Mouse (Mus musculus) layer of hippocampus, postnatal 10 days (tissue): ENCODE measurements around the gene Sf3a3. TPM values are rescaled to one million over a fixed set of nuclear protein-coding genes. Genes with fewer than 3 reads are reported as not detected.
"Not testable (repeated sequence)": the region's sequence is repeated elsewhere in the genome, so short reads cannot be mapped to it uniquely, and the experiment has no call there.

Source experiments
- DNase-seq, 2 experiments: peaks; one replicate each; pipeline ENCODE4 v3.0.0; 2021; ENCODE audit warnings: low spot score in 2 of 2
- total RNA-seq, 2 experiments: library from RNA; stranded (reverse); gene quantifications; 2 replicates each; pipeline ENCODE4 v1.2.3; 2021

Gene Sf3a3
- total RNA-seq, 2 experiments from 2014 or later: 36.8 to 41.3 TPM

DNA sequence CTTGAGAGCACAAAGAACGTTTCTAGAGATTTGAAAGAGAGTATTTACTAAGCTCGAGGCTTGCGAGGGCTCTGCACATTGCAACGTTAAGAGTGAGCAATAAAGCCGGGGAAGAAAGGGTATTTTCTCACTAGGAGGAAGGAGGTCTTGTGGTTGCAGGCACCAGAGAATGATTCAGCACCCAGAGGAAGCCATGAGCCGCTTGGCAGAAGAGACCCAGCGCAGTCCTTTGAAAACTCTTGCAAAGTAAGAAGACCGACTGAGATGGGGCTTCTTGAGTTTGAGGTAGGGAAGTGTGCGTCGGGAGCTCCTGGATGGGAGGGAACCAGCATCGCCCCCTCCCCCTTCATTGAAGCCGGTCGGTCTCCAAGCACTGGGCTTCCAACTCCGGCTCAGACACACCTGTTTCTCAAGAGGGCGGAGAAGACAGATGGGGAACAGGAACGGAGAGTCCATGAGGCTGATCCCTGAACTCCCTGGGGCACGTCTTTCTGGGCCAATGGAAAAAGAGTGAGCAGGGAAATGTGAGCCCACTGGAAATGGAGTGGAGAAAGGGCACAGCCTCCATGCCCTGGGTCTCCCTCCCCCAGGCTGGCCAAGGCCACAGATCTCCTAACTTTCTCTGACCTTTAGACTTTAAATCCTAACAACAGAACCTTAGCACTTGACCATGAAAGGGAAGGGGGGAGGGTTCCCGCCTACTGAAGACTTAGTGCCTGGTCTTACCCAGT, 18.6 kb upstream of the Sf3a3 start:
- DNase-seq: no peak

DNA sequence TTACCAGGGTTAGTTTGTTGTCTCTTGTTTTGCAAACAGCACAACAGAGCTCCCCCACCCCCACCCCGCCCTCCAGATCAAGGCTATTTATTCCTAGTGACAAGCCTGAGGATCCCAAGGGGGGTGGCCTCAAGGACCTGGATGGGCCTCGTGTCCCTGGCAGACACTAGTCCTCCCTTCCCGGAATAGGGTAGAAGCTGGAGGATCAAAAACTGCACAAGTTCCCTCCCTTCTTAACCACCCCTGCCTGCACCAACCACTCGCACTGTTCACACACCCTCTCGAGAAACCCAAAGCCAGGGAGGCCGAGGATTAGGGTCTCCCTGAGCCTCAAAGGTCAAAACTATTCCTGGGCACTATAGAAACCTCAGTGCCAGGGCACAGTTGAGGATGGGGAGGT, 14.8 kb upstream of the Sf3a3 start:
- DNase-seq: no peak

DNA sequence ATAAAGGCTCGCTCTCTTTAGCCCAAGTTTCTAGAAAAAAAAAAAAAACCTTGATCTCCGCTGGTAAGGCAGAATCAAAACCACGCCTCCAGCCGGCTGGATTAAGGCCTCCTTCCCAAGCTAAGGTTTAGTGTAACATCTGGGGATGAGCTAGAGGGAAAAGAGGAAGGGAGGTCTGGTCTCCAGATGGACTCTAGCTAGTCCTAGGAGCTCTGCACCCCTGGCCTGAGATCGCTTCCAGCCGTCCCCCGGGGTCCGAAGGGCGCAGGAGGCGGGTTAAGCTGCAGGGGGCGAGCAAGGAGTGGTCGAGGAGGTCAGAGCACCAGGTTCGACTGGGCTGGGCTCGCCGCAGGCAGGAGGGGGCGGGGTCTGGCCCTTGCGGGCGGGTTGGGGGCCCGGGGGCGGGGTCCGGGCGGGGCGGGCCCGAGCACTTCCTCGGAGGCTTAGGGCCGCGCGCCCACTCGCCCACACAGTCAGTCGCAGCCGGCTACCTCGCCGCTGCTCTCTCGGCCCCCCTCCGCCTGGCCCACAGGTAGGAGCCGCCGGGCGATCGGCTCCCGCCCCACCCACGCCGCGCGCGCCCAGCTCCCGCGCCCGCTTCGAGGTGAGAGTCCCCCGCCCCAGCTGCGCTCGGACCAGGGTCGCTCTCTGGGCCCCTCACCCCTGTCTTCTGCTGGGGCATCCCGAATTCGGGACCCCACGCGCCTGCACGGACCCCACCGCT, 14.2 kb upstream of the Sf3a3 start, which contains the start of gene Fhl3:
Gene Fhl3 (plus strand): TSS at position 454 of the 724 bp plus-strand sequence.
- no peak for DNase-seq

DNA sequence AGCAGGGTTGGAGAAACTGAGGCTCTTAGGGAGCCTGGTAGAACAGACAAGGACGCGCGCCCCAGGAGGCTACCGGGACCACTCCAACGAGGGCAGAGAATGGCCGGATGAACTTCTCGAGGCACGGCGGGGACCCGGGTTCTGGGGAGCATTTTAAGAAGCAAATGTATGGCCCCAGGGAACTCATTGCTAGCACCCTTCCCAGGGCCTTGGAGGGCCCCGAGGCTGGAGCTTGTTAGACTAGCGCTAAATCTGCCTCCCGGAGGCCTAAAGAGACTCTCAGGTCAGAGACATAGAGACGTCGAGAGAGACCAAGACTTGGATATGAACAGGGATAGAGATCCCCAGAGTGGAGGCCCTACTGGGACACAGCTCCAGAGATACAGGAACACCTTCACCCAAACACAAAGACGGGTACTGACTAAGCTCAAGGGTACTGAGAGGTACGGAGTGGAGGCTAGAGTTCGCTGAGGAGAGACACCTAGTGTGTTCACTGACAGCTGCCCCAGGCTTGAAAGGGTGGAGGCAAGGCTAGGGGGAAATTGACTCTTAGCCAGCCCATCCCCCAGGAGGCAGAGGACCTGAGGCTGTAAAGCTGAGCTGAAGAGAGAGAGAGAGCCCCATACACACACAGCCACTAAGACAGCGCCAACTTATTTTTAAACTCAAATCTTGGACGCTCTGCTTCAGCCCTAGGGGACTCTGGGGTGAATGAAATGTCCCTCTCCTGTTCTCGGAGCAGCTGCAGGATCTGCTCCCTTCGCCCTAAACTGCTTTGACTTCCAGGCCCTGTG, 13.3 kb upstream of the Sf3a3 start:
- DNase-seq: no peak

DNA sequence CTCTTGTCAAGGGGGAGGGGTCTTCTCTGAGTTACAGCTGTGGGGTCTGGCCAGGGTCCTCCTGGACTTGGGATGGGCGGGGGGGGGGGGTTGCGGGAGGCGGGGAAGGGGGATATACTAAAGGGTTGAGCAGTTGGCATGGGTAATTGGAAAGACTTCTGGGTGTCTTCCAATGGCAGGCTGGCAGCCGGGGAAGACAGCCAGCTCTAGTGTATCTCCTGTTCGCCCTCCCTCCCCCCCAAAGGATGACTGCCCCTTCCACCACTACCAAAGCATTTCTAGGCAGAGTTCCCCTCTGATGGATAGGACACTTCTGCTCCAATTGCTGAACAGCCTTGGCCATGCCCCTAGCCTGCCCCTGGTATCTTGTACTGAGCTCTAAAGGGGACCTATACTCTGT, 12.7 kb upstream of the Sf3a3 start:
- DNase-seq: no peak

DNA sequence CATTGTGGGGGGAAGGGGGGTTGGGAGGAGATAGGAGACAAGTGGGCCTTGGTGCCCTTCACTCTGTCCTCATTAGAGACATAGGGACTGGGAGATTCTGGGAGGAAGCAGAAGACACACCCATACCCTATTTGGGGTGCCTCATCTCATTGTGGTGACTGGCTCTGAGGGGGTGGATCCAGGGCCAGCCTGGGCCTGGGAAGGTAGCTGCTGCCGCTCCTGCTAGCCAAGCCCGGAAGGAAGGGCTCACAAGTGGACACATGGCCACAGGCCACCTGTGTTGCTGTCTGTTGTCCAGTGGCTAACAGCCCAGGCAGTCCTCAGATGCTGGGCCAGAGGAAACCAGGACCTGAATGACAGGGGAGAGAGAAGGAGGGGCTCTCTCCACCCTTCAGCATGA, 11.2 kb upstream of the Sf3a3 start:
- DNase-seq: no peak

DNA sequence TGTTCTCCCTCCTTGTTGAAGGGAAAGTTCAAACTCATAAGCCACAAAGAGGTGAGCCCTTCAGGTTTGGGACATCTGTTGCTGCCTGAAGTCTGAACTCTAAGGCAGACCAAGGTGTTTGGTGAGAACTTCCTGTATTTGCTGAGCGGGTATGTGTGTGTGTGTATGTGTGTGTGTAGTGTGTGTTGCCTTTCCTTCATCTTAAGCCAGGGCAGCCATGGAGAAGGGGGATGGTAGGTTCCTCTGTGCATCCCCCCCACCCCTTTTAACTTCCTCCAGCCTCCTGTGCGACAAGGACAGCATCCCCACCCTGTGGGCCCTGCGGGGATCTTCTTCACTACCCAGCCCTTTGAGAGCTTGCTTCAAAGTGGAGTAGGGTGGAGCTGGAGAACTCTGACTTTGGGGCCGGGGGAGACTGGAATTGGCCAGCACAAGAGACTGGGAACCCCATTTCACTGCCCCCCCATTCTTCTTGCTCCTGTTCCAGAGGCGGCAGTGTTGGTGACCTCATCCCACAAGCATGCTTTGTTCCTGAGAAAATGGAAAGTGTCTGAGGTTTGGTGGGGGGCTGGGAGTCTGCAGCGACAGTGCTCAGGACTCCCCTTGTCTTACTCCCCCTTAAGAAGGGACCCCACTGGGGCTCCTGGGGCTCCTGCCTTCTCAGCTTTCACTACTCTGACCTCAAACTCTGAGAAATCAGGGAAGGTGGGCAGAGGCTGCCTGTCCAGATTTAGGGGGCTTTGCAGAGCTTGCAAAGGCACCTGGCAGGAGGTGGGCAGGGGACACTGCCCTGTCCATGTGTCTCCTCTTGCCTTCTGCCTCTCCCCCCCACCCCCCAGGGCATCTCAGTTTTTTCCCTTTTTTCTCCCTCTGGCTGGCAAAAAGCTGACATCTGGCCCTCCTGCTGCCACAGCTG, 10.4 kb upstream of the Sf3a3 start:
- DNase-seq: no peak

DNA sequence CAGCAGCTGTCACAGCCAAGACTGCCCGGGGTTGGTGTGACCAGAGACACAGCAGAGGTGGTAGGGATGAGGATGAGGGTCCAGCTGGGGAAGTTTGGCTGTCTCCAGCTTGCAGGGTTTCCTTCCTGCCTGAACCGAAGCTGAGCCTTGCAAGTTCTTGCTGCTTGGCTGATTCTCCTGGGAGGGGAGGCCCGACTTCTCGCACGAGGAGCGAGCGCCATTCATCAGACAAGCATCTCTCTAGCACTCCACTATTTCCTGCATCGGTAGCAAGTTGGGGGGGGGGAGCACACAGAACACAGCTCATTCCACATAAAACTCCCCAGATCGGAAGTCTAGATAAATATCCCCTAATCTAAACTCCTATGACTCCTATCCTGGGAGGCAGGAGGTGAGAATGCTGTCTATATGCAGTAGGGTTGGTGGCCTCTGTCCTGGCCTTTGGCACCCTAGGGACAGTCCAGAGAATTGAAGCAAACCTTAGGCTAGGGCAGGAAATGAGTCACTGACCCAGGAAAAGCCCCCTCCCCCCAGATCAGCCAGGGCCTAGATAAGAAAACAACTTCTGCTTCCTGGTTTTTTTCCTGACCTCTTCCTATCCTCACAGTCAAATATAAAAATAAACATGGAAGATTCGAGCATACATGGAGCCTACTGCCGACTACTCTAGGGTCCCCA, 9.6 kb upstream of the Sf3a3 start:
- no peak for DNase-seq

DNA sequence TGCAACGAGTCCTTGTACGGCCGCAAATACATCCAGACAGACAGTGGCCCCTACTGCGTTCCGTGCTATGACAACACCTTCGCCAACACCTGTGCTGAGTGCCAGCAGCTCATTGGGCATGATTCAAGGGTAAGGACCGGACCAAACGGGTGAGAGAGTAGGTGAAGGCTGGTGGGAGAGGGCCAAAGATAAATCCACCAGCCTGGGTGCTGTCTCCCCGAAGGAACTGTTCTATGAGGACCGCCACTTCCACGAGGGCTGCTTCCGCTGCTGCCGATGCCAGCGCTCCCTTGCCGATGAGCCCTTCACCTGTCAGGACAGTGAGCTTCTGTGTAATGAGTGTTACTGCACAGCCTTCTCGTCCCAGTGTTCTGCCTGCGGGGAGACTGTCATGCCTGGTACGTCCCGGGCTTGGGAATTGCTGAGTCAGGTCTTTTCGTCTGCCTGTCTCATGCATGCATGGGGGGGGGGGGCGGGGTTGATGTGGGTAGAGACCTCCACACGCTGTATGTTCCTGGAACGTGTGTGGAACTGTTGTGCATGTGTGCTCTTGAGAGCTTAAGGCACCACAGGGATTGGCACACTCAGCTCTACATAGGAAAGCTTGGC, 8.8 kb upstream of the Sf3a3 start:
- DNase-seq: no peak

DNA sequence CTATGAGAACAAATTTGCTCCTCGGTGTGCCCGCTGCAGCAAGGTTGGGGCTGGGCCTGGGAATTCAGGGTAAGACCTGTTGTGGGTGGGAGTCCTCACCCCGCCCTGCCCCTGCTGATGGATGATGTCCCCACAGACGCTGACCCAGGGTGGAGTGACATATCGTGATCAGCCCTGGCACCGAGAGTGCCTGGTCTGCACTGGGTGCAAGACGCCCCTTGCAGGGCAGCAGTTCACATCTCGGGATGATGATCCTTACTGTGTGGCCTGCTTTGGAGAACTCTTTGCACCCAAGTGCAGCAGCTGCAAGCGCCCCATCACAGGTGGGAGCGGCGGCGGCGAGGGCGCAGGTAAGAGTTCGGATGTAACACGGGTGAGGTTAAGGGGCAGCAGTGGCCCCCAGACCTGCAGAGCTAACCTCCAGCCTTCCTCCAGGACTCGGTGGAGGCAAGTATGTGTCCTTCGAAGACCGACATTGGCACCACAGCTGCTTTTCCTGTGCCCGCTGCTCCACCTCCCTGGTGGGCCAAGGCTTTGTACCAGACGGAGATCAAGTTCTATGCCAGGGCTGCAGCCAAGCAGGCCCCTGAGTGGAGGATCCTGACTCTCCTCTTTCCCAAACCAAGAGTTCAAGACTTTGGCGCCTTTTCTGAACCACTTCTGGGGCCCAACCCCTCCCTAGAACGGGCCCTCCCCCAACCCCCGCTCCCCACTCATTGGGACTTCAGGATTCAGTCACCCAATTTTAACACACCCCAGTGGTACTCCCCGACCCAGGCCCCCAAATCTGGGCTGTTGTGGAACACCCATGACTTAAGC, 7.0 kb upstream of the Sf3a3 start:
- DNase-seq: not testable (repeated sequence)

DNA sequence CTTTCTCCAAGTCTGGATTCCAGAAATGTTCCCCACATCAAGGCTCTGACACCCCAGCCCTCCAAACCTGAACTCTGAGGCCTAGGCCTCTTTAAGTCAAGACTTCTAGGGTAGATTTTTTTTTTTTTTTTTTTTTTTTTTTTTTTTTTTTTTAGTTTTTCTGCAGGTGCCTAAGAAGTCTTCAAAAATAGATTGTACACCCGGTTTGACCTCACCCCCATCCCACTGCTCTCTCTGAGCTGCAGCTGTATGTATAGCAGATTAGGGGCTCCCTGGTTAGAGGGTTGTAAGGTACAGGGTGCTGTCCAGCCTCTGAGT, 6.4 kb upstream of the Sf3a3 start:
- DNase-seq: not testable (repeated sequence)

DNA sequence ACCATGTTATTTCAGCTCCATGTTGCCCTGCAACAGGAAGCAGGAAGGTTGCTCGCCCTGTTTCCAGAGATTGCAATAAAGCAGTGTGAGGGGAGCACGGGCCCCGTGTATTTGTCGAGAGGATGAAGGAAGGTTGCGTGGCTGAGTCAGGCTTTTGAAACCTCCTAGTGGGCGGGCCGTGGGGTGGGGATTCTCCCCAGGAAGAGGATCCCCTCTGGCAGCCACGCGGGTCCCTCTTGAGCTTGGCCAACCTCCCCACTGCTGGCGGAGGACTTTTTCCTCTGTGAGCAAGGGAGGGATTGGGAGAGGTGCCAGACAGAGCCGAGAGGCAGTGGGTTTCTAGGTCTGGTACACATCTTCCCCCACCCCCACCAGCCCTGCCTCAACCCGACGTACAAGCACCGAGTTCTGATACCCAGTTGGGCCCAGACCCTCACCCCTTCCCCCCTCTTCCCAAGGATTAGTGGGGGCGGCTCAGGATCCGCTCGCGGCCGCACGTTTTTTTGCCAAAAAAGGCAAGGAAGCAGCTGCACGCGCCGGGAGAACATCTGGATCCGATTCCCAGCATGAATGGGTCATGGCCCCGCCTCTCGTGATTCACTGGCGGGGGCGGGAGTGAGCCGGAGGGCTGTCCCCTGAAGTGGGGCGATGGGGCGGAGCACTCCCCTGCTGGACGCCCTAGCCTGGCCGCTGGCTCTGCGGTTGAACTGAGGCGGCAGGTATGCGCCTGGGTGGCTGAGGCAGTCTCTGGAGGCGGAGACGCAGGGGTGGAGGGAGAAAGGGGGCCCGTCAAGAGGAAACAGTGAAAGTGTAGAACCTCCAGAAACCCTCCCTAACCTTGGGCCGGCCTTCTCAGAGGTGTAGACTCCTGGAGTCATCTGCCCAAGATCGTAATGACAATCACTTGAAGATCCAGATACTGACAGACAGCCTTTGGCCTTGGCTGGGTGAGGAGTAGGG, 5.8 kb upstream of the Sf3a3 start:
- peak; percentile 69 to 75 for DNase-seq

DNA sequence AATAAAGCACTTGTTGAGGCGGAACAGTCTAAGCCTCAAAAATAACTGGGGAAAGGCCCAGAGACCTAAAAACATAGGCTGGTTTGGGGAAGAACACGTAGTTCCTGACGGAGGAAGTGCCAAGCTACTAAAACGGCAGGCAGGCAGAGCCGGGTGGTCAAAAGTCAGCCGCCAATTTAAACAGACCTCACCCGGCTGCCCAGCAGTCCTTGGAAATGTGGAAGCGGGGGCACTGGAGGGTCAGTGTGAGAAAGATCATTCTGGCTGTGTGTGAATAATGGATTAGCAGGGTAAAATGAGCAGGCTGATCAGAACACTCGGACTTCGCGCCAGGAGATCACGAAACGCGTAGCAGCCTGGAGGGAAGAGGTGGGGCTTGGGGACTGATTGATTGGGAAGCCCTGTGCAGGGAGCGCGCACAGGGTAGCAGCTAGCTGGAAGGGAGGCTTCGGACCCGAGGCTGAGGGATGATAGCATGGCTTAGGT, 4.6 kb upstream of the Sf3a3 start:
- DNase-seq: no peak

DNA sequence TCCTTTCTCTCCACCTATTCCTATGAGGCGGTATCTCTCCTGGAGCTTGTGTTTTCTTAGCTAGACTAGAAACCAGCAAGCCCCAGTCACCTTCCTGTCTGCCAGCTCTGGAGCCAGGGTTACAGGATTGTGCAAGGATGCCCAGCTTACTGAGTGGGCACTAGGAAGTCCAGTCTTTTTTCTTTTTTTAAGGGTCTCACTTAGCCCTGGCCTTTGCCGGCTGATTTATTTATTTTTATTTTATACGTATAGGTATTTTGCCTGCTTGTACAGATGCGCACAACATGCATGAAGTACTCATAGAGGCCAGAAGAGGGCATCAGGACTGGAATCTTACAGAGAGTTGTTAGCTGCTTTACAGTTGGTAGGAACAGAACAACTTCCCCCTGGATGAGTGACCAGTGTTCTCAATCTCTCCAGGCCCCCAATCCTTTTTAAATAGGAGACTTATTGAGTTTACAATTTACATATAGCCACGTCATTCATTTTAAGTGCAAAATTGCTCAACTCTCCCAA, 3.7 kb upstream of the Sf3a3 start:
- peak in 1 of 2 experiments; percentile 47 for DNase-seq

DNA sequence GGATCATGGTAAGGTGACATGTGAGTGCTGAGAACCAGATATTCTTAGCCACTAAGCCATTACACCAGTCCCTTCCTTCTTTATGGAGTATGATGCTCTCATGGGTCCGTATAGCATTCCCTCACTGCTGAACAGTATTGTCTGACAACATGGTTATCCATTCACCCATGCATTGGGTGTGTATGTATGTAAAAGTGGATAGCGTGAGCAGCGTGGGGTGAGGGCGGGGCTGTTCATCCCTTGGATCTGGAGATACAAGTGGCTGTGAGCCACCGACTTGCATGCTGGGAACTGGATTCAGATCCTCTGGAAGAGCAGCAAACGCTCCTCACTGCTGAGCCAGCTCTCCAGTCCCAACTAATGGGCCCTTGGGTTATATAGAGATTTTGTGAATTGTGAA, 2.0 kb upstream of the Sf3a3 start:
- DNase-seq: no peak

DNA sequence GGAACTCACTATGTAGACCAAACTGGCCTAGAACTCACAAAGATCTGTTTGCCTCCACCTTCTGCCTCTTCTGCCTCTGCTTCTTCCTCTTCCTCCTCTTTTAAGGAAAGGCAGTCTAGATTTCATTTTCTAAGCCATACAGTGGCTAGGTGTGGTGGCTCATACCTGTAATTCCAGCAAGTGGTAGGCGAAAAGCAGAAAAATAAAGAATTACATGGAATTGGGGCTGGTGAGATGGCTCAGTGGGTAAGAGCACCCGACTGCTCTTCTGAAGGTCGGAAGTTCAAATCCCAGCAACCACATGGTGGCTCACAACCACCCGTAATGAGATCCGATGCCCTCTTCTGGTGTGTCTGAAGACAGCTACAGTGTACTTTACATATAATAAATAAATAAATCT, 726 bp upstream of the Sf3a3 start:
- DNase-seq: not testable (repeated sequence)

DNA sequence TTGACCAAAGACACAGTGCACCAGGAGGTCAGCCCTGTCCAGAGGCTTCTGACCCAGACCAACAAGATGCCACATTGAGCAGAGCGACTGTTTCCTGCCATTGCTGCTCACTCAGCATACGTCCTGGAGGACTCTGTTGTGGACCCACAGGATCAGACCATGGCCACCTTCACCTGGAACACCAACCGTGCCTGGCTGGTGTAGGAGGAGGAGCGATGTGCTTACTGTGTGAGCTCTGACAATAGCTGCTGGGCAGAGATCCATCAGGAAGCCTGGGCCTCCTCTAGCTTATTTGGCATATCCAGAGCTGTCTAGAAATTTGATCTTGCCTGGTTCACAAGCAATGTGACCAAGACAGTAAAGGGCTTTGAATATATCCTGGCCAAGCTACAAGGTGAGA, 4.5 kb downstream of the Sf3a3 start:
- no peak for DNase-seq

DNA sequence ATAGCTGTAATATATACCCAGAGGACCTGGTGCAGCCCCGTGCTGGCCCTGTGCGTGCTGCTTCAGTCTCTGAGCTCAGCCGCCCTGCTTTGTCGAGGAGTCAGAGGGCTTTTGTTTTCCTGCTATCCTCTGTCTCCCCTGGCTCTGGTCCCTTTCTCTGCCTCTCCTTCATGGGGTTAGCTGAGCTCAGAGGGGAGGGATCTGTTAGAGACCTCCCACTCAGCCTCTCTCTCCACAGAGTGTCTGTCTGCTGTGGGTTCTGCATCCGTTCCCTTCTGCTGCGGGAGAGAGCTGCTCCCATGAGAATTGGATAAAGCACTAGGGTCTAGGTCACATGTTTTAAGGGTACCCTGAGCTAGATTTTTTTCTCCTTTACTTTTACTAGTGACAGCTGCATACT, 11.5 kb downstream of the Sf3a3 start:
- no peak for DNase-seq
